Mouse (Mus musculus): ENCODE data around the gene Gm10229. TPM values are rescaled to one million over a fixed set of nuclear protein-coding genes. Genes with fewer than 3 reads are reported as not detected.
"Not testable (repeated sequence)": the region's sequence is repeated elsewhere in the genome, so short reads cannot be mapped to it uniquely, and the experiment has no call there.

Gene Gm10229
- not detected for total RNA-seq (2022)

DNA sequence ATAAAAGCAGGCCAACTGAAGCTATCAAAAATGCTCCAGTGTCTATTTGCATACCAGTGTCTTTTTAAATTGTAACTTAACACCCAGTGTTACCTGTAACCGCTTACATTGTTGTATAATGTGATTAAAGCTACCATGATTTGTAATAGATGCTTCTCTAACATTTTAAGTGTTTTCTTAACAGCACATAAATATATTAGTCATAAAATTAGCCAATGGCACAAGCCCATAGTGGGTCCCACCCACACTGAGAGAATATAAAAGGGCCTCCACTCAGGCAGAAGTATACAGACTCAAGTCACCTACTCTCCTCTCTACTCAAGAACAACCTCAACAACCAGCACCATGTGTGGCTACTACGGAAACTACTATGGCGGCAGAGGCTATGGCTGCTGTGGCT lies at the start of gene Gm10229:
Gm10229 (plus strand) TSS at position 301 of the 400 bp plus-strand sequence.
- not testable (repeated sequence) for DNase-seq (ENCODE audit: low spot score)

DNA sequence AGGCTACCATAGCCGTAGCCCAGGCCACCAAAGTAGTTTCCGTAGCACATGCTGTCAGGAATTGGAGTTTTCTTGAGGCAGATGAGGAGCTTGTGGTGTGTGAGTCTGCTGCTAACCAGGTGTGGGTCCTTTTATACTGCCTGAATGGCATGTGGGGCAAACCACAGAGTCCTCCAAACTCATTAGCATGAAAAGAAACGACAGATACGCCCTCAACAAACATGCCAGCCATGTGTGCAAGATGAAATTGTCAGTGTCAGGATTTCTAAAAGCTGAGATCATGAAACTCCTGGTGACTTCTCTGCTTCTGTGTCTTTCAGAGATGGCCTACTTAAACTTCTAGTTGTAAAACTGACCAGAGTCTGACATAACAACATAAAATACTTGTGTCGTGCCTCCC lies 4.4 kb upstream of the Gm10229 start, which contains the start of gene Krtap22-2:
Krtap22-2 (minus strand) TSS at position 101 of the 400 bp plus-strand sequence.
- no peak for DNase-seq (ENCODE audit: low spot score)

DNA sequence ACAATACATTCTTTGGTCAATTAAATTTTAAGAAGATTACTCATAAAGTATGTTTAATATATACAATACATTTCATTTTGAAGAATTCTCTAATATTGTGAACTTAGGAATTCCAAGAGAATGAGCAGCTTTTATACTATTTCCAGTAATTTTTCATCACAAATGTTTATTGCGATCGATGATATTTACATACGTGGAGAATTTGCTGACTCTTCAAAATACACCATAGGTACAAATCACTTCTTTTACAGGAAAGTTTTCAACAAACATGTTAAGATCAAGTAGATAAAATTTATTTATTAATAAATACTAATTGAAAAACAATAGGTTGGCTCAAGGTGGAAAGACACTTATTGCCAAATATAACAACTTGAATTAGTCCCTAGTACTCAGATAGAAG lies 1.1 kb upstream of the Gm10229 start:
- DNase-seq (ENCODE audit: low spot score): no peak

DNA sequence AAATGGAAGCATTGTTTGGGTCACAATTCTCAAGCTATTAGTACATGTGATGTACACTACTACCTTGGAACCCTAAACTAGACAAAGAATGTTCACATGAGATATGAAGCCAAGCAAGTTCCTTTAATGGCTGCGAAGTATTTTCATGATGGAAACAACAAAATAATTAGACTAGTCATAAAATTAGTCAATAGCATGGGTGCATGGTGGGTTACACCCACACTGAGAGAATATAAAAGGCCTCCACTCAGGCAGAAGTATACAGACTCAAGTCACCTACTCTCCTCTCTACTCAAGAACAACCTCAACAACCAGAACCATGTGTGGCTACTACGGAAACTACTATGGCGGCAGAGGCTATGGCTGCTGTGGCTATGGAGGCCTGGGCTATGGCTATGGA lies 16.3 kb downstream of the Gm10229 start, which contains the start of gene Krtap6-1:
Krtap6-1 (plus strand) TSS at position 301 of the 400 bp plus-strand sequence.
- not testable (repeated sequence) for DNase-seq (ENCODE audit: low spot score)

DNA sequence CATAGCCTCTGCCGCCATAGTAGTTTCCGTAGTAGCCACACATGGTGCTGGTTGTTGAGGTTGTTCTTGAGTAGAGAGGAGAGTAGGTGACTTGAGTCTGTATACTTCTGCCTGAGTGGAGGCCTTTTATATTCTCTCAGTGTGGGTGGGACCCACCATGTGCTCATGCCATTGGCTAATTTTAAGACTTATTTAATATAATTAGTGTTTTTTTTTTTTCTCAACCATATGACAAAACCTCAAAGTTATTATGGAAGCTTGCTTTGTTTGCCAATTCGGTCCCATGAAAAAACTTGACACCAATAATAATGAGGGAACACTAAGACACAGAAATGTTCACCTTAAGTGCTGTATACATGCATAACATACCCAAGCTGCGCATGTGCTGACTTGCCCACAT lies 26.3 kb downstream of the Gm10229 start, which contains the start of gene Gm10228:
Gm10228 (minus strand) TSS at position 101 of the 400 bp plus-strand sequence.
- not testable (repeated sequence) for DNase-seq (ENCODE audit: low spot score)

DNA sequence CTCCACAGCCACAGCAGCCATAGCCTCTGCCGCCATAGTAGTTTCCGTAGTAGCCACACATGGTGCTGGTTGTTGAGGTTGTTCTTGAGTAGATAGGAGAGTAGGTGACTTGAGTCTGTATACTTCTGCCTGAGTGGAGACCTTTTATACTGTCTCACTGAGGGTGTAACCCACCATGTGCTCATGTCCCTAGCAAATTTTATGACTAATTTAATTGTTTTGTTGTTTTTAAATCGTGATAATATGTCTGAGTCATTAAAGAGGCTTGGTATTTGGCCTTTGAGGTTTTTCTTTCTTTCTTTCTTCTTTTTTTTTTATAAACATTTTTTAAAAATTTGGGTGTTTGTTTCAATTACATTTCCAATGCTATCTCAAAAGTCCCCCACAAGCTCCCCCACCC lies 32.7 kb downstream of the Gm10229 start, which contains the start of gene Krtap6-5:
Krtap6-5 (minus strand) TSS at position 101 of the 400 bp plus-strand sequence.
- no peak for DNase-seq (ENCODE audit: low spot score)

DNA sequence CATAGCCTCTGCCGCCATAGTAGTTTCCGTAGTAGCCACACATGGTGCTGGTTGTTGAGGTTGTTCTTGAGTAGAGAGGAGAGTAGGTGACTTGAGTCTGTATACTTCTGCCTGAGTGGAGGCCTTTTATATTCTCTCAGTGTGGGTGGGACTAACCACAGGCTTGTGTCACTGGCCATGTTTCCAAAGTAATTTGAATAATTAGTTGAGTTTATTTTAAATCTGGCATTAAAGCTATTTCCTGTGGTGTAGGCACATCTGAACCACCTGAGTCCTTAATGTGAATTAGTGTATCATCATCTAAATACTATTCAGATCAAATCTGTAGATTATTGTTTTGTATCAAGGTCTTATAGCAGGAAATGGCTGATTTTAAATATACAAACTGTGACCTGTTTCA lies 48.8 kb downstream of the Gm10229 start, which contains the start of gene 1110025L11Rik:
1110025L11Rik (minus strand) TSS at position 101 of the 400 bp plus-strand sequence.
- not testable (repeated sequence) for DNase-seq (ENCODE audit: low spot score)

Other genes starting within 250 kb of the Gm10229 start
- gene 2310057N15Rik, start 241.1 kb upstream of the Gm10229 start, total RNA-seq (2022): not detected
- not detected for gene Gm5965, start 237.4 kb upstream of the Gm10229 start, total RNA-seq (2022)
- not detected for gene Gm20741, start 203.1 kb upstream of the Gm10229 start, total RNA-seq (2022)
- not detected for gene Krtap15, start 195.1 kb upstream of the Gm10229 start, total RNA-seq (2022)
- not detected for gene Krtap14, start 189.1 kb upstream of the Gm10229 start, total RNA-seq (2022)
- not detected for gene Krtap19-1, start 145.9 kb upstream of the Gm10229 start, total RNA-seq (2022)
- not detected for gene Krtap19-2, start 141.0 kb upstream of the Gm10229 start, total RNA-seq (2022)
- gene Krtap19-3, start 137.2 kb upstream of the Gm10229 start, total RNA-seq (2022): not detected
- not detected for gene Krtap19-4, start 130.2 kb upstream of the Gm10229 start, total RNA-seq (2022)
- not detected for gene Krtap19-5, start 118.8 kb upstream of the Gm10229 start, total RNA-seq (2022)
- gene Krtap19-9b, start 83.0 kb upstream of the Gm10229 start, total RNA-seq (2022): not detected
- gene Krtap16-3, start 52.4 kb upstream of the Gm10229 start, total RNA-seq (2022): not detected
- not detected for gene Krtap22-2, start 4.5 kb upstream of the Gm10229 start, total RNA-seq (2022)
- not detected for gene Krtap6-1, start 16.4 kb downstream of the Gm10229 start, total RNA-seq (2022)
- gene Gm10228, start 26.2 kb downstream of the Gm10229 start, total RNA-seq (2022): not detected
- gene Krtap6-5, start 32.6 kb downstream of the Gm10229 start, total RNA-seq (2022): not detected
- gene 1110025L11Rik, start 48.7 kb downstream of the Gm10229 start, total RNA-seq (2022): not detected
- gene Krtap6-3, start 68.7 kb downstream of the Gm10229 start, total RNA-seq (2022): not detected
- gene Gm6358, start 125.6 kb downstream of the Gm10229 start, total RNA-seq (2022): not detected
- gene Gm10061, start 135.8 kb downstream of the Gm10229 start, total RNA-seq (2022): not detected
- gene Gm9789, start 142.7 kb downstream of the Gm10229 start, total RNA-seq (2022): not detected
- gene Gm7735, start 154.2 kb downstream of the Gm10229 start, total RNA-seq (2022): not detected
- not detected for gene 1110057P08Rik, start 159.5 kb downstream of the Gm10229 start, total RNA-seq (2022)
- not detected for gene Krtap20-2, start 190.6 kb downstream of the Gm10229 start, total RNA-seq (2022)